Mouse (Mus musculus) neural tube, embryonic 15.5 days (tissue): Measurements from ENCODE around the gene Zfp324. TPM values are rescaled to one million over a fixed set of nuclear protein-coding genes. Genes with fewer than 3 reads are reported as not detected.

ENCODE experiments used
- ATAC-seq: fragments of 200-750 bp; cut with Nextera tagmentation; 2 replicates; pipeline ENCODE4 v1.8.0; 2017; ENCODE audit warnings: mild to moderate bottlenecking, moderate TSS enrichment, moderate library complexity; ENCODE audit not compliant: low FRiP score
- H3K27ac ChIP-seq: fragments of 300-500 bp; sonication (generic); replicated peaks from 2 replicates; pipeline ENCODE4 v1.5.1; 2015; ENCODE audit warnings: mild to moderate bottlenecking, inconsistent platforms
- H3K27me3 ChIP-seq: fragments of 300-500 bp; sonication (generic); replicated peaks from 2 replicates; pipeline ENCODE4 v1.6.1; 2015; ENCODE audit warnings: inconsistent platforms
- H3K36me3 ChIP-seq: fragments of 300-500 bp; sonication (generic); 2 replicates; pipeline ENCODE4 v1.6.1; 2015; ENCODE audit warnings: inconsistent platforms
- H3K4me1 ChIP-seq: fragments of 300-500 bp; sonication (generic); 2 replicates; pipeline ENCODE4 v1.6.1; 2015; ENCODE audit warnings: inconsistent platforms
- H3K4me2 ChIP-seq: fragments of 300-500 bp; sonication (generic); 2 replicates; pipeline ENCODE4 v1.6.1; 2015; ENCODE audit warnings: inconsistent platforms, mild to moderate bottlenecking, moderate library complexity
- H3K4me3 ChIP-seq: fragments of 300-500 bp; sonication (generic); replicated peaks from 2 replicates; pipeline ENCODE4 v1.5.1; 2015; ENCODE audit warnings: mild to moderate bottlenecking, inconsistent platforms
- H3K9ac ChIP-seq: fragments of 300-500 bp; sonication (generic); replicated peaks from 2 replicates; pipeline ENCODE4 v1.6.1; 2015; ENCODE audit warnings: mild to moderate bottlenecking, inconsistent platforms
- H3K9me3 ChIP-seq: fragments of 300-500 bp; sonication (generic); replicated peaks from 2 replicates; pipeline ENCODE4 v1.6.1; 2016; ENCODE audit warnings: inconsistent platforms
- WGBS: fragments of 180-500 bp; shearing (Covaris S2); methylation state at CpG from one replicate; pipeline ENCODE4 v1.1.7; 2015; ENCODE audit warnings: mixed read lengths; 5-methylcytosine and 5-hydroxymethylcytosine counted together
- polyA plus RNA-seq: library from polyadenylated mRNA; unstranded; fragments of >200 nt; fragmentation: Nextera tagmentation; extraction: Ambion mirVana; gene quantifications from 2 replicates; pipeline ENCODE4 v1.2.1, GENCODE M21; 2015

Gene Zfp324
- polyA plus RNA-seq, 1 experiment from 2014 or later, result 13.3 TPM

- no peak overlapping the region for H3K9ac ChIP-seq
- no peak overlapping the region for H3K4me2 ChIP-seq
- no peaks in the 10 kb centered on the region for H3K9me3 ChIP-seq
- 86% methylated on average over 4 of the region's 4 CpGs for WGBS
- H3K27me3 ChIP-seq, result no peaks in the 10 kb centered on the region
- no peaks in the 10 kb centered on the region for H3K36me3 ChIP-seq
- ATAC-seq, result no peak
- H3K27ac ChIP-seq, result no peak overlapping the region
- no peak overlapping the region for H3K4me3 ChIP-seq
- H3K4me1 ChIP-seq, result no peaks in the 10 kb centered on the region
Measured at GRCm38 (mm10) chr7:12940599-12940998, 25.0 kb upstream of the Zfp324 start.

- Histone ChIP-seq H3K4me2 (no peak overlapping the region), H3K27ac (no peak overlapping the region)
Measured at GRCm38 (mm10) chr7:12943488-12943887, 22.1 kb upstream of the Zfp324 start.

GRCm38 (mm10) chr7:12949032-12949871, 16.4 kb upstream of the Zfp324 start:
- Histone ChIP-seq H3K4me1 (peaks cover 13% of the 10 kb centered on the region), H3K9me3 (no peaks in the 10 kb centered on the region), H3K4me2 (peak overlapping the region; percentile 73), H3K27ac (peak overlapping the region; percentile 91), H3K9ac (peak overlapping the region; percentile 64), H3K4me3 (peak overlapping the region; percentile 45), H3K36me3 (no peaks in the 10 kb centered on the region), H3K27me3 (no peaks in the 10 kb centered on the region)
- 5% methylated on average over 35 of the region's 35 CpGs for WGBS
- peak; percentile 97 for ATAC-seq

More at GRCm38 (mm10) chr7:12943488-12943887, 22.1 kb upstream of the Zfp324 start:
- ATAC-seq, result no peak
- Histone ChIP-seq H3K9me3 (no peaks in the 10 kb centered on the region), H3K9ac (no peak overlapping the region), H3K4me3 (no peak overlapping the region), H3K27me3 (no peaks in the 10 kb centered on the region), H3K36me3 (no peaks in the 10 kb centered on the region), H3K4me1 (no peaks in the 10 kb centered on the region)

GRCm38 (mm10) chr7:12949872-12950229, 15.8 kb upstream of the Zfp324 start:
- ATAC-seq, result peak; percentile 48
- Histone ChIP-seq H3K27me3 (no peaks in the 10 kb centered on the region), H3K36me3 (no peaks in the 10 kb centered on the region), H3K4me1 (peaks cover 13% of the 10 kb centered on the region), H3K9ac (peak overlapping the region; percentile 51), H3K4me2 (peak overlapping the region; percentile 73), H3K9me3 (no peaks in the 10 kb centered on the region), H3K4me3 (peak overlapping the region; percentile 45), H3K27ac (peak overlapping the region; percentile 91)
- 6% methylated on average over 16 of the region's 16 CpGs for WGBS

- Histone ChIP-seq H3K4me3 (no peak overlapping the region), H3K4me1 (peaks cover 6% of the 10 kb centered on the region), H3K27me3 (no peaks in the 10 kb centered on the region), H3K9me3 (no peaks in the 10 kb centered on the region), H3K36me3 (no peaks in the 10 kb centered on the region), H3K27ac (no peak overlapping the region), H3K9ac (no peak overlapping the region), H3K4me2 (no peak overlapping the region)
- 61% methylated on average over 3 of the region's 3 CpGs for WGBS
- peak; percentile 63; the same call in 1 of the 2 replicates for ATAC-seq
Measured at GRCm38 (mm10) chr7:12954896-12955295, 10.7 kb upstream of the Zfp324 start.

GRCm38 (mm10) chr7:12957511-12957910, 8.1 kb upstream of the Zfp324 start:
- ATAC-seq, result no peak
- Histone ChIP-seq H3K9me3 (no peaks in the 10 kb centered on the region), H3K36me3 (no peaks in the 10 kb centered on the region), H3K27me3 (no peaks in the 10 kb centered on the region), H3K4me3 (no peak overlapping the region), H3K4me1 (peaks cover 12% of the 10 kb centered on the region; the same call in 1 of the 2 replicates), H3K27ac (no peak overlapping the region), H3K4me2 (no peak overlapping the region), H3K9ac (no peak overlapping the region)
- 77% methylated on average over 5 of the region's 5 CpGs for WGBS

- WGBS, result 81% methylated on average over 4 of the region's 4 CpGs
- Histone ChIP-seq H3K36me3 (no peaks in the 10 kb centered on the region), H3K9me3 (no peaks in the 10 kb centered on the region), H3K9ac (no peak overlapping the region), H3K4me1 (peaks cover 12% of the 10 kb centered on the region; the same call in 1 of the 2 replicates), H3K4me2 (no peak overlapping the region), H3K27ac (no peak overlapping the region), H3K27me3 (no peaks in the 10 kb centered on the region), H3K4me3 (no peak overlapping the region)
- ATAC-seq, result no peak
Measured at GRCm38 (mm10) chr7:12958948-12959347, 6.7 kb upstream of the Zfp324 start.

GRCm38 (mm10) chr7:12959718-12960117, 5.9 kb upstream of the Zfp324 start:
- Histone ChIP-seq H3K4me2 (no peak overlapping the region), H3K27me3 (no peaks in the 10 kb centered on the region), H3K27ac (no peak overlapping the region), H3K9me3 (no peaks in the 10 kb centered on the region), H3K4me3 (no peak overlapping the region), H3K36me3 (no peaks in the 10 kb centered on the region), H3K4me1 (peaks cover 15% of the 10 kb centered on the region), H3K9ac (no peak overlapping the region)
- ATAC-seq, result no peak
- WGBS, result 17% methylated on average over 4 of the region's 4 CpGs

- Histone ChIP-seq H3K27me3 (no peaks in the 10 kb centered on the region), H3K9me3 (no peaks in the 10 kb centered on the region), H3K9ac (peak overlapping the region; percentile 66), H3K36me3 (no peaks in the 10 kb centered on the region), H3K4me2 (peak overlapping the region; percentile 70), H3K4me3 (peak overlapping the region; percentile 53), H3K27ac (peak overlapping the region; percentile 89), H3K4me1 (peaks cover 24% of the 10 kb centered on the region)
- 1% methylated on average over 29 of the region's 29 CpGs for WGBS
- ATAC-seq, result peak; percentile 74
Measured at GRCm38 (mm10) chr7:12961511-12962141, 4.0 kb upstream of the Zfp324 start.

GRCm38 (mm10) chr7:12966104-12966845, 637 bp downstream of the Zfp324 start:
- Histone ChIP-seq H3K4me2 (peak overlapping the region; percentile 94), H3K4me1 (peaks cover 35% of the 10 kb centered on the region), H3K9me3 (no peaks in the 10 kb centered on the region), H3K36me3 (peaks cover 27% of the 10 kb centered on the region), H3K27ac (peak overlapping the region; percentile 92), H3K27me3 (no peaks in the 10 kb centered on the region), H3K4me3 (peak overlapping the region; percentile 77), H3K9ac (peak overlapping the region; percentile 82)
- 0% methylated on average over 29 of the region's 29 CpGs for WGBS
- peak; percentile 62 for ATAC-seq

GRCm38 (mm10) chr7:12970906-12971305, 5.3 kb downstream of the Zfp324 start:
- no peak for ATAC-seq
- WGBS, result 96% methylated on average over 25 of the region's 25 CpGs
- Histone ChIP-seq H3K9me3 (no peaks in the 10 kb centered on the region), H3K9ac (no peak overlapping the region), H3K27me3 (no peaks in the 10 kb centered on the region), H3K4me1 (peaks cover 21% of the 10 kb centered on the region), H3K27ac (no peak overlapping the region), H3K36me3 (peaks cover 38% of the 10 kb centered on the region), H3K4me2 (no peak overlapping the region), H3K4me3 (no peak overlapping the region)
